Mouse (Mus musculus) cerebellum, adult 2 months (tissue): ENCODE measurements around the gene Srbd1.

Experiments used
- CTCF ChIP-seq: fragments of 200-500 bp; IDR thresholded peaks from 2 replicates; pipeline ENCODE4 v1.5.1; 2011; ENCODE audit warnings: low read depth, mild to moderate bottlenecking, control low read depth, low read length, moderate library complexity, borderline replicate concordance; ENCODE audit not compliant: insufficient read depth
- POLR2A ChIP-seq: fragments of 200-500 bp; IDR thresholded peaks from 2 replicates; pipeline ENCODE4 v1.6.1; 2011; ENCODE audit warnings: low read length, control low read depth, borderline replicate concordance; ENCODE audit not compliant: insufficient read depth

DNA sequence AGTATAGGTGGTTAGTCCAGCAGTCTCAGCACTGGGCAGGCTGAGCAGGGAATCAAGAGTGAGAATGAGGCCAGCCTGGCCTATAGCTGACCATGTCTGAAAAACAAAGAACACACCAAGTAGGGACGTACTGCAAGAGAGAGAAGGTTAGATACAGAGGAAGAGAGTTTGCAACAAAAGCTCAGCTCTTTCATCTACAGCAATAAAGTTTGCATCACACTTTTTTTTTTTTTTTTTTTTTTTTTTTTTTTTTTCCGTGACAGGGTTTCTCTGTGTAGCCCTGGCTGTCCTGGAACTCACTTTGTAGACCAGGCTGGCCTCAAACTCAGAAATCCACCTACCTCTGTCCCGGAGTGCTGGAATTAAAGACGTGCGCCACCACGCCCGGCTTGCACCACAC, 79.1 kb downstream of the Srbd1 start:
- no peak for TF ChIP-seq CTCF
- TF ChIP-seq POLR2A, result no peak
